Mouse (Mus musculus) kidney, adult 2 months (tissue): ENCODE results near the gene Gpr158.

Experiments used
- CTCF ChIP-seq: fragments of 200-500 bp; conservative IDR thresholded peaks from 2 replicates; pipeline ENCODE4 v1.5.1; 2011; ENCODE audit warnings: low read depth, mild to moderate bottlenecking, control low read depth, low read length, moderate library complexity, mixed read lengths; ENCODE audit not compliant: insufficient read depth, insufficient read length
- POLR2A ChIP-seq: fragments of 200-500 bp; IDR thresholded peaks from one replicate; pipeline ENCODE4 v1.6.1; 2011; ENCODE audit warnings: low read depth, low read length, control low read depth

GRCm38 (mm10) chr2:21369556-21369955 is 2.2 kb downstream of the Gpr158 start:
- TF ChIP-seq CTCF: no peak
- no peak for TF ChIP-seq POLR2A
